Mouse (Mus musculus) liver, embryonic 15.5 days (tissue): ENCODE results near the gene Hoxa4. TPM values are rescaled to one million over a fixed set of nuclear protein-coding genes. Genes with fewer than 3 reads are reported as not detected.
A peak's percentile ranks its signal among the peaks of the same experiment; 100 is the strongest.

Experiments used
- ATAC-seq: fragments of 200-750 bp; cut with Nextera tagmentation; 2 replicates; pipeline ENCODE4 v1.8.0; 2017; ENCODE audit warnings: moderate number of reproducible peaks, mild to moderate bottlenecking, moderate library complexity; ENCODE audit not compliant: insufficient read depth
- H3K27ac ChIP-seq: fragments of 300-500 bp; sonication (generic); replicated peaks from 2 replicates; pipeline ENCODE4 v1.5.1; 2015; ENCODE audit warnings: mild to moderate bottlenecking, inconsistent platforms
- H3K27me3 ChIP-seq: fragments of 300-500 bp; sonication (generic); 2 replicates; pipeline ENCODE4 v1.6.1; 2015; ENCODE audit warnings: mild to moderate bottlenecking, inconsistent platforms
- H3K36me3 ChIP-seq: fragments of 300-500 bp; sonication (generic); replicated peaks from 2 replicates; pipeline ENCODE4 v1.6.1; 2015; ENCODE audit warnings: moderate library complexity, mild to moderate bottlenecking, inconsistent platforms
- H3K4me1 ChIP-seq: fragments of 300-500 bp; sonication (generic); replicated peaks from 2 replicates; pipeline ENCODE4 v1.6.1; 2015; ENCODE audit warnings: inconsistent platforms
- H3K4me2 ChIP-seq: fragments of 300-500 bp; sonication (generic); 2 replicates; pipeline ENCODE4 v1.6.1; 2015; ENCODE audit warnings: moderate library complexity, mild to moderate bottlenecking, inconsistent platforms
- H3K4me3 ChIP-seq: fragments of 300-500 bp; sonication (generic); replicated peaks from 2 replicates; pipeline ENCODE4 v1.5.1; 2015; ENCODE audit warnings: mild to moderate bottlenecking, inconsistent platforms
- H3K9ac ChIP-seq: fragments of 300-500 bp; sonication (generic); 2 replicates; pipeline ENCODE4 v1.6.1; 2015; ENCODE audit warnings: moderate library complexity, mild to moderate bottlenecking, inconsistent platforms
- H3K9me3 ChIP-seq: fragments of 300-500 bp; sonication (generic); replicated peaks from 2 replicates; pipeline ENCODE4 v1.6.1; 2016; ENCODE audit warnings: inconsistent platforms
- WGBS: fragments of 180-500 bp; shearing (Covaris S2); methylation state at CpG from one replicate; pipeline ENCODE4 v1.1.7; 2015; ENCODE audit warnings: mixed read lengths; ENCODE audit not compliant: insufficient replicate concordance; 5-methylcytosine and 5-hydroxymethylcytosine counted together
- polyA plus RNA-seq: library from polyadenylated mRNA; unstranded; fragments of >200 nt; fragmentation: Nextera tagmentation; extraction: Ambion mirVana; gene quantifications from 2 replicates; pipeline ENCODE4 v1.2.1, GENCODE M21; 2015

Gene Hoxa4
- polyA plus RNA-seq, 1 experiment from 2014 or later, result 0.07 TPM

GRCm38 (mm10) chr6:52182793-52183192, 8.8 kb downstream of the Hoxa4 start:
- Histone ChIP-seq H3K36me3 (no peaks in the 10 kb centered on the region), H3K4me1 (peaks cover 9% of the 10 kb centered on the region; the same call in 1 of the 2 replicates), H3K27me3 (peaks cover 93% of the 10 kb centered on the region), H3K4me2 (no peak overlapping the region), H3K9ac (no peak overlapping the region), H3K4me3 (no peak overlapping the region), H3K9me3 (no peaks in the 10 kb centered on the region), H3K27ac (no peak overlapping the region)
- WGBS, result 53% methylated on average over 1 of the region's 1 CpGs
- ATAC-seq, result no peak

- no peak overlapping the region for H3K27ac ChIP-seq
- WGBS, result 52% methylated on average over 2 of the region's 2 CpGs
- H3K9ac ChIP-seq, result no peak overlapping the region
- H3K4me2 ChIP-seq, result no peak overlapping the region
- H3K36me3 ChIP-seq, result no peaks in the 10 kb centered on the region
- no peak overlapping the region for H3K4me3 ChIP-seq
- peaks cover 93% of the 10 kb centered on the region for H3K27me3 ChIP-seq
- no peak for ATAC-seq
- no peaks in the 10 kb centered on the region for H3K9me3 ChIP-seq
- H3K4me1 ChIP-seq, result peaks cover 9% of the 10 kb centered on the region; the same call in 1 of the 2 replicates
Observed at GRCm38 (mm10) chr6:52182030-52182429, 9.5 kb downstream of the Hoxa4 start.

GRCm38 (mm10) chr6:52180726-52181125, 10.8 kb downstream of the Hoxa4 start:
- Histone ChIP-seq H3K36me3 (no peaks in the 10 kb centered on the region), H3K4me2 (no peak overlapping the region), H3K4me1 (peaks cover 9% of the 10 kb centered on the region; the same call in 1 of the 2 replicates), H3K4me3 (no peak overlapping the region), H3K9ac (no peak overlapping the region), H3K27me3 (peaks cover 93% of the 10 kb centered on the region), H3K27ac (no peak overlapping the region), H3K9me3 (no peaks in the 10 kb centered on the region)
- 51% methylated on average over 3 of the region's 3 CpGs for WGBS
- no peak for ATAC-seq

GRCm38 (mm10) chr6:52180213-52180710, 11.3 kb downstream of the Hoxa4 start:
- WGBS, result 41% methylated on average over 11 of the region's 11 CpGs
- no peak for ATAC-seq
- no peak overlapping the region for H3K27ac ChIP-seq
- H3K4me2 ChIP-seq, result no peak overlapping the region
- H3K4me1 ChIP-seq, result peaks cover 9% of the 10 kb centered on the region; the same call in 1 of the 2 replicates
- no peaks in the 10 kb centered on the region for H3K36me3 ChIP-seq
- H3K9ac ChIP-seq, result no peak overlapping the region
- peaks cover 93% of the 10 kb centered on the region for H3K27me3 ChIP-seq
- H3K9me3 ChIP-seq, result no peaks in the 10 kb centered on the region
- no peak overlapping the region for H3K4me3 ChIP-seq

GRCm38 (mm10) chr6:52179690-52180089, 11.9 kb downstream of the Hoxa4 start:
- Histone ChIP-seq H3K4me3 (0 out of 2 replicates have a peak overlapping the region, but pooled peaks have one; percentile 4), H3K27me3 (peaks cover 93% of the 10 kb centered on the region), H3K4me2 (peak overlapping the region; percentile 4), H3K9ac (no peak overlapping the region), H3K9me3 (no peaks in the 10 kb centered on the region), H3K4me1 (peaks cover 9% of the 10 kb centered on the region; the same call in 1 of the 2 replicates), H3K36me3 (no peaks in the 10 kb centered on the region), H3K27ac (no peak overlapping the region)
- ATAC-seq, result no peak
- 25% methylated on average over 10 of the region's 10 CpGs for WGBS

GRCm38 (mm10) chr6:52178918-52179665, 12.5 kb downstream of the Hoxa4 start:
- Histone ChIP-seq H3K9ac (no peak overlapping the region), H3K4me3 (no peak overlapping the region), H3K4me1 (peaks cover 7% of the 10 kb centered on the region; the same call in 1 of the 2 replicates), H3K27ac (no peak overlapping the region), H3K4me2 (peak overlapping the region; percentile 4; the same call in 1 of the 2 replicates), H3K9me3 (no peaks in the 10 kb centered on the region), H3K27me3 (peaks cover 92% of the 10 kb centered on the region), H3K36me3 (no peaks in the 10 kb centered on the region)
- ATAC-seq, result no peak
- WGBS, result 26% methylated on average over 4 of the region's 4 CpGs

- 12% methylated on average over 9 of the region's 9 CpGs for WGBS
- H3K4me2 ChIP-seq, result 0 out of 2 replicates have a peak overlapping the region, but pooled peaks have one; percentile 25
- no peak for ATAC-seq
- H3K9ac ChIP-seq, result no peak overlapping the region
- peaks cover 94% of the 10 kb centered on the region for H3K27me3 ChIP-seq
- H3K9me3 ChIP-seq, result no peaks in the 10 kb centered on the region
- no peak overlapping the region for H3K4me3 ChIP-seq
- H3K4me1 ChIP-seq, result 0 out of 2 replicates have a peak, but pooled peaks cover 3% of the 10 kb centered on the region
- no peak overlapping the region for H3K27ac ChIP-seq
- no peaks in the 10 kb centered on the region for H3K36me3 ChIP-seq
Observed at GRCm38 (mm10) chr6:52177806-52178205, 13.7 kb downstream of the Hoxa4 start.

DNA sequence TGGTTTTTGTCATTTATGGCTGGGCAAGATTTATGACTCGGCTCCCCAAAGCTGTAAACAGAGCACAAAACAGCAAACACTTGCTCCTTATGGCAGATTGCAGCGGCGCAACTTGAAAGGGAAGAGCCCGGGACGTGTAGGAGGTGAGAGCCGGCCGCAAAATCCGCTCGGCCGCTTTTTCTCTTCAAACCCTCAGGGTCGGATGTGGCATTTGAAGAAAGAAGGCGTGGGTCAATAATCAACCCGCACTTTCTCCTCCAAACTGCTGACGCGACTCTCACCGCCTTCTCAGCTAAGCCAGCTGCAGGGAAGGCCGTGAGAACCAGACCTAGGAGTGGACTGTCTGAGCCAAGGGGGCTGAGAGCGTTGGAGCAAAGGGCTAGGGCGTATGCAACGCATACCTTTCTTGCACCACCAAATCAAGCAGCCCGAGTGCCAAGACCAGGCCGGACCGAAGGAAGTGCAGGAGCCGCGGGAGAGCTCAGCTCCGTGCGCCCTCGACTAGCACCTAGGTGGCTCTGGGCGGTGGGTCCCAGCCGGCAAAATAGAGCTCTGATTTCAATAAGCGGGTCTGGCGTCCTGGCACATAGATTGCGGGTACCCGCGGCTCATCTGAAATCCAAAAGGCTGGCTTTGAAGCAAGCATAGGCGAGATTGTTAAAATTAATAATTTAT, 14.4 kb downstream of the Hoxa4 start, which contains the start of gene 5730596B20Rik:
Gene 5730596B20Rik (plus strand): TSS at position 438 of the 675 bp plus-strand sequence.
- Histone ChIP-seq H3K4me1 (peaks cover 9% of the 10 kb centered on the region; the same call in 1 of the 2 replicates), H3K36me3 (no peaks in the 10 kb centered on the region), H3K4me3 (peak within 1 kb of the TSS; percentile 39; the same call in 1 of the 2 replicates), H3K9ac (no peak within 1 kb of the TSS), H3K27ac (no peak within 1 kb of the TSS), H3K4me2 (peak within 1 kb of the TSS; percentile 25), H3K27me3 (peaks cover 99% of the 10 kb centered on the region), H3K9me3 (no peaks in the 10 kb centered on the region)
- ATAC-seq, result no peak
- WGBS, result 5% methylated on average over 36 of the region's 36 CpGs

DNA sequence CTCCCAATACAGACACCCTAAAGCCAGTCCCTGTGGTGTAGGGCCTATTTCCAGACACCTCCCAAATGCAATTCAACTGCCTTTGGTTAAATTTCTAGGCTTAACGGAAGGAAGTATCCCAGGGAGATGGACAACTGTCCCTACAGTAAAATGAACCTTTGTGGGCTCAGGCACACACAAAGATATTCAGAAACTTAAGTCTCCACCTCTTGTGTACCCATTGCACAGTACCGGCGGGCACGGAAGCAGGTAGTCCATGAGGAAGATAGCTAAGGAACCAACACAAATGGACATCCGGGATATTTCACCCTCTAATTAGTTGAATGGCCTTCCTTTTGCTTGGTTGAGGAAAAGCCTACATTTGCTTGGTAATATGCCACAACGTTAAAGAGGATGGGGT, 15.2 kb downstream of the Hoxa4 start:
- no peak for ATAC-seq
- H3K27ac ChIP-seq, result no peak overlapping the region
- peak overlapping the region; percentile 23; the same call in 1 of the 2 replicates for H3K4me2 ChIP-seq
- WGBS, result 4% methylated on average over 6 of the region's 6 CpGs
- H3K36me3 ChIP-seq, result no peaks in the 10 kb centered on the region
- no peak overlapping the region for H3K9ac ChIP-seq
- H3K9me3 ChIP-seq, result no peaks in the 10 kb centered on the region
- H3K4me1 ChIP-seq, result peaks cover 11% of the 10 kb centered on the region; the same call in 1 of the 2 replicates
- peak overlapping the region; percentile 39; the same call in 1 of the 2 replicates for H3K4me3 ChIP-seq
- H3K27me3 ChIP-seq, result peaks cover 99% of the 10 kb centered on the region

- Histone ChIP-seq H3K27ac (no peak overlapping the region), H3K36me3 (no peaks in the 10 kb centered on the region), H3K9ac (no peak overlapping the region; the same call in 1 of the 2 replicates), H3K4me2 (peak overlapping the region; percentile 23; the same call in 1 of the 2 replicates), H3K27me3 (peaks cover 99% of the 10 kb centered on the region), H3K4me1 (peaks cover 8% of the 10 kb centered on the region; the same call in 1 of the 2 replicates), H3K4me3 (peak overlapping the region; percentile 39), H3K9me3 (no peaks in the 10 kb centered on the region)
- 3% methylated on average over 11 of the region's 35 CpGs for WGBS
- no peak for ATAC-seq
Observed at GRCm38 (mm10) chr6:52175864-52176263, 15.7 kb downstream of the Hoxa4 start.
